ENCODE assay signal across 8 mouse cellular contexts in the genomic region with DNA sequence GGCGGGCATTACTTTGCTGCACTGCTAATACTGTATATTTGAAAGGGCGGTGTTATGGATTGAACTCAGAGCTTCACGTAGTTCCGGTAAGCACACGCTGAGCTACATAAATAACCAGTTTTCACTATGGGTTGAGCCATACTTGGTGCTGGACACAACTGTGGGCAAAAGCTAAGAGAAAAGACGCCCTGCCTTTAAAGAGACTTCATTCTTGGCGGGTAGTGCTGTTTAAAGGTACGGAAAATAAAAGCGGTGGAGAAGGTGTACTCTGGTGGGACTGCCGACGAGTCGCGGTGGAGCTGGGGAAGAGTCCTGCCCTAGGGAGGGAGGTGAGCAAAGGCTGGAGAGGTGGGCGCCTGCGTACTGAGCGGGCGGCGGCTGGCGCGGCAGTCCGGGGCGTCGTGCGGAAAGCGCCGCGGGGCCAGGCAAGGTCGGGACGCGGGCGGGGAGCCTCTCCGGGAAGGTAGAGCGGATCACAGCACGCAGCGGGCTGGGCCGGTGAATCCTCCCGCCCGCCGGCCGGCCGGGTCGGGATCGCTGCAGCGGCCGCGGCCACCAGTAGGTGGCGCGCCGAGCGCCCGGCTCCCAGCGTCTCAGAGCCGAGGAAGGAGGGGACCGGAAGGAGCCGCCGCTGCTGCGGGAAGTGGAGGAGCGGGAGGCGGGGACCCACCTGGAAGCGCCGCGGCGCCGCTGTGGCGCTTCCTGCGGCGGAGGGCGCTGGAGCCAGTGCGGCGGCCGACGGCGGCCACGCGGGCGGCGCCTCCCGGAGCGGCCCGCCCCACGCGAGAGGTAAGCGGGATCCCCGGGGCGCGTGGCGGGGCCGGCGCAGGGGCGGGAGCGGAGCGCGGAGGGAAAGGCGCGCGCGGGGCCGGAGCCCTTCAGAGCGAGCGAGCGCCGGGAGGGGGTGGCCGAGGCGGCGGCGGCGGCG. TPM values are rescaled to one million over a fixed set of nuclear protein-coding genes. Genes with fewer than 3 reads are reported as not detected.
DNase-seq lines count a peak whose midpoint lies in the region; ATAC-seq and TF ChIP-seq lines count a peak whose summit lies in the region.

A gene (plus strand): TSS at position 124 of the 928 bp plus-strand sequence.

- peak within 1 kb of the TSS; percentile 92 for H3K9ac ChIP-seq in embryonic facial prominence, embryonic 13.5 days
- H3K9ac ChIP-seq in heart, adult 2 months (ENCODE audit: low read depth, low read length): peak within 1 kb of the TSS; percentile 95
- H3K9ac ChIP-seq in limb, embryonic 13.5 days: peak within 1 kb of the TSS; percentile 89
- peak within 1 kb of the TSS; percentile 93 for H3K9ac ChIP-seq in midbrain, embryonic 16.5 days (ENCODE audit: low read depth, low read length)

- H3K4me2 ChIP-seq in embryonic facial prominence, embryonic 13.5 days: peak within 1 kb of the TSS; percentile 80
- peak within 1 kb of the TSS; percentile 82 for H3K4me2 ChIP-seq in limb, embryonic 13.5 days (replicated peaks)
- peak within 1 kb of the TSS; percentile 67 for H3K4me2 ChIP-seq in midbrain, embryonic 16.5 days (ENCODE audit: low read length)

- peak; percentile 91 for ATAC-seq in embryonic facial prominence, embryonic 13.5 days (ENCODE audit: insufficient number of reproducible peaks, insufficient read depth, low FRiP score, low TSS enrichment, low read depth)
- peak; percentile 94 for ATAC-seq in limb, embryonic 13.5 days (ENCODE audit: low FRiP score, low read depth)
- peak; percentile 94 for ATAC-seq in midbrain, embryonic 16.5 days

- no peaks in the 10 kb centered on the region for H3K9me3 ChIP-seq in embryonic facial prominence, embryonic 13.5 days
- H3K9me3 ChIP-seq in limb, embryonic 13.5 days: no peaks in the 10 kb centered on the region
- no peaks in the 10 kb centered on the region for H3K9me3 ChIP-seq in midbrain, embryonic 16.5 days (replicated peaks; ENCODE audit: control insufficient read depth, low read length, poor library complexity, severe bottlenecking)

- peak; percentile 98 for TF ChIP-seq CTCF in heart, adult 2 months (IDR thresholded peaks at IDR 0.05)

- TF ChIP-seq POLR2A in heart, adult 2 months (IDR thresholded peaks at IDR 0.05; ENCODE audit: insufficient read depth, low read depth, low read length): no peak

- H3K79me2 ChIP-seq in heart, adult 2 months (replicated peaks; ENCODE audit: control insufficient read depth, insufficient read depth, low read length): 0 out of 2 replicates have a peak, but pooled peaks cover 3% of the 10 kb centered on the region

- peak within 1 kb of the TSS; percentile 90 for H3K4me3 ChIP-seq in embryonic facial prominence, embryonic 13.5 days
- H3K4me3 ChIP-seq in heart, adult 2 months: peak within 1 kb of the TSS; percentile 70
- peak within 1 kb of the TSS; percentile 78 for H3K4me3 ChIP-seq in limb, embryonic 13.5 days
- H3K4me3 ChIP-seq in midbrain, embryonic 16.5 days (ENCODE audit: low read depth, low read length): peak within 1 kb of the TSS; percentile 74

- peak; percentile 92 for DNase-seq in 3134 (ENCODE audit: extremely low read depth, insufficient read length, low spot score)
- peak; percentile 94 to 95 for DNase-seq in adrenal gland, postnatal 36 days
- DNase-seq in heart, adult 2 months: peak; percentile 93 to 95
- DNase-seq in kidney, adult 8-10 months: peak; percentile 88
- DNase-seq in spleen, postnatal 10 days (ENCODE audit: low spot score in 2 of 2): peak; percentile 91 to 92

- peak within 1 kb of the TSS; percentile 99 for H3K27ac ChIP-seq in embryonic facial prominence, embryonic 13.5 days
- peak within 1 kb of the TSS; percentile 100 for H3K27ac ChIP-seq in heart, adult 2 months
- peak within 1 kb of the TSS; percentile 99 for H3K27ac ChIP-seq in limb, embryonic 13.5 days
- peak within 1 kb of the TSS; percentile 99 for H3K27ac ChIP-seq in midbrain, embryonic 16.5 days (ENCODE audit: low read length)

- peaks cover 35% of the 10 kb centered on the region for H3K4me1 ChIP-seq in embryonic facial prominence, embryonic 13.5 days
- H3K4me1 ChIP-seq in heart, adult 2 months (ENCODE audit: control insufficient read depth, insufficient read depth, low read length): peaks cover 2% of the 10 kb centered on the region
- peaks cover 25% of the 10 kb centered on the region for H3K4me1 ChIP-seq in limb, embryonic 13.5 days
- peaks cover 20% of the 10 kb centered on the region for H3K4me1 ChIP-seq in midbrain, embryonic 16.5 days (ENCODE audit: control insufficient read depth, insufficient read depth, low read length)

- intact Hi-C loops in heart, adult 2 months (cut with DNase I): loop anchor here (1.0 to 5.0 kb wide), 3 partner anchors 81 to 354 kb away; a partner anchor contains a TSS

- H3K36me3 ChIP-seq in embryonic facial prominence, embryonic 13.5 days: peaks cover 6% of the 10 kb centered on the region; the same call in 1 of the 2 replicates
- peaks cover 11% of the 10 kb centered on the region for H3K36me3 ChIP-seq in heart, adult 2 months (ENCODE audit: control insufficient read depth, insufficient read depth, low read length)
- H3K36me3 ChIP-seq in limb, embryonic 13.5 days: peaks cover 17% of the 10 kb centered on the region
- no peaks in the 10 kb centered on the region for H3K36me3 ChIP-seq in midbrain, embryonic 16.5 days (ENCODE audit: control insufficient read depth, insufficient read depth, low read length)

- no peak for TF ChIP-seq EP300 in heart, adult 2 months (IDR thresholded peaks at IDR 0.05; ENCODE audit: insufficient read depth, low read depth, low read length)

- H3K27me3 ChIP-seq in embryonic facial prominence, embryonic 13.5 days: no peaks in the 10 kb centered on the region
- H3K27me3 ChIP-seq in heart, adult 2 months (ENCODE audit: control insufficient read depth, insufficient read depth, low read length): no peaks in the 10 kb centered on the region
- no peaks in the 10 kb centered on the region for H3K27me3 ChIP-seq in limb, embryonic 13.5 days
- no peaks in the 10 kb centered on the region for H3K27me3 ChIP-seq in midbrain, embryonic 16.5 days (ENCODE audit: control insufficient read depth, insufficient read depth, low read depth, low read length)

- WGBS in embryonic facial prominence, embryonic 13.5 days: under 1% methylated on average over 66 of the region's 108 CpGs
- under 1% methylated on average over 106 of the region's 108 CpGs for WGBS in heart, adult 2 months
- under 1% methylated on average over 59 of the region's 108 CpGs for WGBS in limb, embryonic 13.5 days
- WGBS in midbrain, embryonic 16.5 days: under 1% methylated on average over 52 of the region's 108 CpGs

RNA-seq across cellular contexts. Expression of the gene that starts here (rescaled TPM):
- total RNA-seq in adrenal gland, postnatal 36 days (2021): 10 to 100 TPM; 32.7 to 37.6 TPM
- polyA plus RNA-seq in embryonic facial prominence, embryonic 13.5 days (2015; fragmentation: Nextera tagmentation; extraction: Ambion mirVana): 55.1 and 57.8 TPM in 2 replicates
- 10 to 100 TPM; 20.8 to 23.1 TPM for total RNA-seq in heart, adult 2 months (2021)
- 10.4 and 16.6 TPM in 2 replicates for polyA plus RNA-seq in heart, adult 2 months (2012; rRNA removed)
- polyA plus RNA-seq in limb, embryonic 13.5 days (2015; fragmentation: Nextera tagmentation; extraction: Ambion mirVana): 46.7 and 49.3 TPM in 2 replicates
- 27.1 and 32.9 TPM in 2 replicates for polyA plus RNA-seq in midbrain, embryonic 16.5 days (2015; fragmentation: Nextera tagmentation; extraction: Ambion mirVana)

Comparison
In these comparisons a context has a peak if more than half of its experiments do, and no peak if none do; other contexts are left out.
1. Peak in every context shown above with its lines: DNase-seq, ATAC-seq, H3K4me3 ChIP-seq and H3K27ac ChIP-seq.